Mouse (Mus musculus): ENCODE measurements around the gene Prtg.

The Prtg gene

DNA sequence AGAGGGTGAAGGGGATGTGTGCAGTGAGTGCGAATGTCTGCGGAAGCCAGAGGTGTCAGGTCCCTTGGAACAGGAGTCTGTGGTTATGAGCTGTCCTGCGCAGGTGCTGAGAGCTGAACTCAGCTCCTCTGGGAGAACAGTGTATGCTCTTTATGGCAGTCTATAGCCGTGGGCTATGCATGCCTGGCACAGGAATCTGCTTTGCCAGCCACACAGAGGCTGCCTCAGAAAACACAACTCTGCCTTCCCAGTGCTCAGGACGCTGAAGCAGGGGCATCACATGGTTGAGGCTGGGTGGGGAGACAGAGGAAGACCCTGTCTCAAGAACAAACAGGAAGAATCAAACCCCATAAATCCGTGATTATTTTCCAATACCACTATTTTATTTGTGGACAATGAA lies 60.8 kb downstream of the Prtg start:
- no peak for DNase-seq

DNA sequence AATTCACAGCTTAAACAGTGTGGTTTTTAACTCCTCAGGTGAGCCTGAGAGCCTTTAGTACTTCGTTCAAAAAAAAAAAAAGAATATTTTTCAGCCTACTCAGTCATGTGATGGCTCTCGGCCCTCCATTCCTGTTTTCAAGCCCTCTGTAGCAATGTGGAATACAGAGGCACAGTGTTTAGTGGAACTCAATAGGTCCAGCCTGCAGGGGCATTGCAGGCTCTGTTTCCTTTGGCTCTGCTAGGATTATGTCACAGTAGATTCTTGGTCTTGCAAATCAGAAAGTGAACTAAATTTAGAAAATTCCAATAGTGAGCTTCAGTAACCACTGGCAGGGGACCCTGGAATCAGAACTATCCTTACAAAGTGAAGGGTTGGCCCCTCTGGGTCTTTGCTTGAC lies 62.1 kb downstream of the Prtg start:
- no peak for DNase-seq

DNA sequence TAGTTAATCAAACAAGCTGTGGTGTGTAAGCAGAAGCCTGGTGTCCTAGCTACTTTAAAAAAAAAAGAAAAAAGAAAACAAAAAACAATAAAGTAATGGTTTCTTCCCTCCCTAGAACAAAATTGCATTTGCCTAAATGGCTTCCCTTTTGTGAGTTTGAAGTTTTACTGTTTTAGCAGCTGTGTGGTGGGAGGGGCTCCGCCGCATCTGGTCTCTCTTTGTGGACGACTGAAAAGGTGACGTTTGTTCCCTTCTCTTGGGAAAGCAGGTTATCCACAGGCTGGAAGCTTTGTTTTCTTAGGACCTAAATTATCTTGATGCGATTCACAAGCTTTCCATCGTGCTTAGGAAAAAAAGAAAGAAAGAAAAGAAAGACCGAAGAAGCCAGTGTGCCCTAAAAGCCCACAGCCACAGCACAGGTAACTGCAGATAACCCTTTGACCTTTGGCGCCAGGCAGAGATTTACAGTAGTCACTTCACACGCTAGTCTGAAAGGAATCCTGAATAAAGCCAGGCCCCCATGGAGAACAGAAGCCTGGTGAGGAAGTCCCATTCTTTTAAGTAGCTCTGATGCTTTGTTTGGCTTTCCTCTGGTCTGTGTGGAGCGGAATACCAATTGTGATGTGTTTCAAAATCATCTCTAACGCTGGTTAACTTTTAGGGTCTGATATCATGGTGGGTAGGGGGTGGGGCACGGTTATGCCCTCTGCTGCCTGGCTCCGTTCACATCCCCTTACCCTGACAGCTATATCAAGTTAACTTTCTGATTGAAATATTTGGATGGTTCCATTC lies 65.0 kb downstream of the Prtg start:
- no peak for DNase-seq

DNA sequence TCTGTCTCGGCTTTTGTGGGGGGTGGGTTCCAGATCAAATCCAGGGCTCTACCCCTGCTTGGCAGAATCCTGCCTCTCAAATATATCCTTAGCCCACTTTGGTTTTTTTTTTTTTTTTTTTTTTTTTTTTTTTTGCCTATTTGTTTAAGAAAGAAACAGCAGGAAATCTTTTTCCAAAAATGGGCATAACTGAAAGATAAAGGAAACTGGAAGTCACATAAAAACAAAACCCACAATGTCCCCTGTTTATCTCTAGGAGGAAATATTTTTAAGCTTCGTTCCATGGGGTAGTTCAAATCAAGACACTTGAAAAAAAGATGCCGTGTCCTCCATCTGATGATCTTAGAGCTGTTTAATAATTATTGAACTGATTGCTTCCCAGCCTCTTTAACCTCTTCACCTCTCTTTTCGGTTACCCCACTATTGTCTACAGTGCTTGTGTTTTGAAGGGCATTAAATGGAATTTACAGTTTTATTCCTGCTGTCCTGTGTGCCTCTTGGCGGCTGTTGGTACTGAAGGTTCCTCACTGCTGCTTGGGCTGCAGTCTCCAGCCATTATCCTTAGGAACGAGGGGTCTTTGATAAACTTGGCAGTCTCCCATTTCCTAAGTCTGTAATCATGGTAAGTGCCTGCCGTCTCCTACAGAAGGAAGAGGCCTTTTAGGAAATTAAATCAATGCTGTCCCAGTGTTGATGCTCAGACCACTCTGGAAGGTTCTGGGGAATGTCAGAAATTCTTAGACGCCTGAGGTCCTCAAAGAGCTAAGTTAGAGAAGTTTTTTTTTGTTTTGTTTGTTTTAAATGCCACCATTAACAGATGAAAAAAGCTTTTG lies 65.8 kb downstream of the Prtg start:
- no peak for DNase-seq

DNA sequence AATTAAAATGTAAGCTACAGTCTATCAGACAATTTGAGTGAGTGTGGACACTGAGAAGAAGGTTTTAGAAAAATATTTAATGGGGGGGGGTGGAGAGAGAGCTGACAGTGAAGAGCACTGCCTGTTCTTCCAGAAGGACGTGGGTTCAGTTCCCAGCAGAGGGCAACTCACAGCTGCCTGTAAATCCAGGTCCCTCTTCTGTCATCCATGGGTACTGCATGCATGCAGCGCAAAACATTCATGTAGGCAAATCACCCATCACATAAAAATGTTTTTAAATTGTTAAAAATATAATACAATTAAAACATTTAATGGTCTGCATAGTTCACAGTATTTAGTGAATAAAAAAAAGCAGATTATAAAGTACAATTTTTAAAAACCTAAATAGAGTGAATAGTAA lies 69.2 kb downstream of the Prtg start:
- no peak for DNase-seq

DNA sequence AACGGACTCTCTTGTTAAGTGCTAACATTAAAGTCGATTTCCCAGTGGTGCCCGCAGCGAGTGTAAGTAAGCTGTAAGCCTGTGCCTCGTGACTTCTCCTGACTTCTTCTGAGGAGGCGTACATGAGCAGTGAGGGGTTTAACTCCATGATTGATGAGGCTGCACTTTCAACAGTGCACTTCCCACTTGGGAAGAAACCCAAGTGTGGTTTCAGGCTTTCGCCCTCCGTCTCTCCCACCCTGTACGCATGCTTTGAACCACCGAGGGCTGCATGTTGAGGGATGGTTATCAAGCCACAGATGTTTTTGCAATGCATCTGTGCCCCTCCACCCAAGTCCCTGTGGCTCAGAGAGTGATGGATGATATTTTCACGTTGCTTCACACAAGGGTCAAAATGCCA lies 71.2 kb downstream of the Prtg start:
- DNase-seq: no peak

DNA sequence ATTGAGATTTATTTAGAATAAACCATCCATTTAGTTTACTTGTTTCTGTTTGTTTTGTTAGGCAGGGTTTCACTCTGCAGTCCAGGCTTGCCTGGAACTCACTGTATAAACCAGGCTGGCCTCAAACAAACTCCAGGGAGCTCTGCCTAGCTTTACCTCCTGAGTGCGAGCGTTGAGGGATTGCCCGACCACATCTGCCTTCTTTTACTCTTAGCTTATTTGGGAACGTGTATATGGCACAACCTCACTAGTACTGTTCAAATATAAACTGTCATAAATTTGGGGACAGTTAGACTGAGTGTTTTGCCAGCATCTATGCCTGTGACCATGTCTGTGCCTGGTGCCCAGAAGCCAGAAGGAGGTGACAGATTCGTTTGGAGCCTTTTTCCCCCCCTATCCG lies 72.0 kb downstream of the Prtg start:
- no peak for DNase-seq

DNA sequence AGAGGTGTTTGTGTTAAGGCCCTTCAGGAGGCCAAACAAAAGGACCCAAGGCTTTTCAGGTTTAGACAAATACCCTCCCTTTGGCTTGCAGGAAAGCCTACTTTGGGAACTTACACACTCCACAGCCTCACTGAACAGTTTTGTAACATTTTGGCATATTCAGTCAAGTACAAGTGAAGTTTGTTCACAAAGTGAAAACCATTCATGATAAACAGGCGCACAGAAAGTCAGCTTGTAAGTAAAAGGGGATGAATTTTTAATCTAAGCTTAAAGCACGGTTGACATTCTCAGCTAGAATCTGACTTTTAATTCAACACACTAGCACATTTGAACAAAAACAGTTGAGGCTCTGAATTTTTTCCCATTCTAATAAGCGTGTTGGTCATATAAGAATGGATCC lies 72.9 kb downstream of the Prtg start:
- DNase-seq: no peak

DNA sequence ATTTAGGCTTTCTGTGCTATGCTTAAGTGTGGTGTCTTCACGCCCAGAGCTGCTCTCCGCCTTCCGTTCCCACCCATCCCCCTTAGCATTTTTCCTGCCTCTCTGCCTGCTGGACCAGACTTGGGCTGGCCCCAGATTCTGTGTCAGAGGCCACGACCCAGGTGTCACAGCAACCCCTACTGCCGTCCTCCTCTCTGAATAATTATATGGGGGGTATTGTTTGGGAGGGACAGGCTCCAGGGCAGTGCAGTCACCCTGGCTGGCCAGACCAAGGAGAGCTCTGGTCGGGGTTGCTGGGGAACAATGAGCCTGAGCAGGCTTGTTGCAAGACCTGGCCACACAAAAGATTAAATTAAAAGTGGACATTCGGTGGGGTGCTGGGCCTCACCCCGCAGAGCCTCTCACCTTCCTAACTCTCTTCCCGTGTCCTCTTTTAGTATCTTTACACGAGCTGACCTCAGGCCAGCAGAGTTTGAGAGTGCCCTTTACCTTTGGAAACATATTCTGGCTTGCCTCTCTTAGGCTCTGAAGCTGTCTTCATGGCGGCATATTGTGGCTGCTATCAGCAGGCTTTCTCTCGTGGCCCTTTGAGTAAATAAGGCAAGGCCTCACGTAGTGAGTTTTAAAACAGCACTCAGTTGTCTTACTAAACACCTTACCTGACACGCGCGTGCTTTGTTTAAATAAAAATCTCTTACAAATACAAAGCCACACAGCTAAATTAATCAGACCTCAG lies 73.7 kb downstream of the Prtg start:
- no peak for DNase-seq

DNA sequence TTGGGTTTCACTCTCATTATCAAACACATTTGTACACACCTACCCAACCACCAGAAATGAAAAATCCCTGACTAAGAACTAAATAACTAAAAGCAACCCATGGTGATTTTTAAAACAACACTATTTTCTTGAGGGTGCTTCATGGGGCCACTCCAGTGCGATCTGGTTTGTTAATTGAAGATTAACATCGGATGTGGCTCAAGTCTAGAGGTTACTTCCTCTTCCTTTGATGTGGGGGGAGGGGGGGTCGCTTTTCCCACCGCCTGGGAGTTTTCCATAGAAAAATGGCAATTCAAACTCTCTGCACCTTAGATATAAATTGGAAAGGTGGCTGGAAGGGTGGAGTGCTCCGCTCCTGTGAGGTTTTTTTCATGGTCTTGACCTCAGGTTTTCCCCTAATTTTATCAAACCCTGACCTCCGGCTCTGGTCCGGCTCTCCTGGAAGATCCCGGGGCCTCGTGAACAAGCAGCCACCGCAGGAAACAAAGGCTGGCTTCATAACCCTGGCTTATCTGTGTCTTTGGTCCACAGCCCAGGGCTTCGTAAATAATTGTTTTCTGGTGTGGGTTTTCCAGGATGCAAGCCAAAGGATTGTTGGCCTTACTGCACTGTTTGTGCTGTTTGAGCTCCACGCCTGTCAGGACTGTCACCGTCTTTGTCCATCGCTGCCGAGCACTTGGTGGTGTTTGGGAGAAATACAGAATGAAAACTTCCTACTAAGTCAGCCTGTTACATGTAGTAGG lies 74.5 kb downstream of the Prtg start:
- no peak for DNase-seq

DNA sequence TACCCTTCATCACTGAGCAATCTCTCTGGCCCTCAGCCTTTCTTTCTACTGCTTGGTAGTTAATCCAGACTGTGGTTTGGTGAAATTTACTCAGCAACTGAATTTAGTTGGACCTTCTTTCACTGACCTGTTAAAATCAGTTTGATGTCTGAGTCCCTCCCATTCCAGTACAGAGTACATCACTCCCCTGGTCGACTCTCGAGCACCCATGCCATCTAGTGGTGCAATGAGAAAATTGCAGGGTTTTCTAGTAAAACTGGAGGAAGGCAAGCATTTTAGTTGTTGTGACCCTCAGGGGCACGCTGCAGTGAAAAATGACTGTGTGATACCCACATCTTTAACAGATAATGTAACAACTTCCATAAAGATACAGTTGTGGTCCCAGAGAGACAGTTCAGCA lies 77.3 kb downstream of the Prtg start:
- DNase-seq: no peak

DNA sequence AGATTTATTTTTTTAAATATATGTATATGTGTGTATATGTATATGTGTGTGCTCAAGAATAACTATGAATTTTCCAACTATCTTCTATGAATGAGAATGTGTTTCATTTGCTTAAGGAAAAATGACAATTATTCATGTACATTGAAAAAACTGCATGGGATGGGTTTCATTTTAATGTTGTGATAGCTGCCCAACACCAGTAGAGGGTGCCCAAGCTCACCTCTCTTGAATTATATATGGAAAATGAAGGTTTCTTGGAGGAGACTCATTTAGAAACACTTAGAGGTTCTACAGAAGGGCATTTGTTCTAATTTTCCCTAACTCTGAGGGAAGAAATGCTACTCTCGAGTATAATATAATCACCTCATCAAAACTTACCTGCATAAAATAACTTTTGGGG lies 83.1 kb downstream of the Prtg start:
- no peak for DNase-seq

DNA sequence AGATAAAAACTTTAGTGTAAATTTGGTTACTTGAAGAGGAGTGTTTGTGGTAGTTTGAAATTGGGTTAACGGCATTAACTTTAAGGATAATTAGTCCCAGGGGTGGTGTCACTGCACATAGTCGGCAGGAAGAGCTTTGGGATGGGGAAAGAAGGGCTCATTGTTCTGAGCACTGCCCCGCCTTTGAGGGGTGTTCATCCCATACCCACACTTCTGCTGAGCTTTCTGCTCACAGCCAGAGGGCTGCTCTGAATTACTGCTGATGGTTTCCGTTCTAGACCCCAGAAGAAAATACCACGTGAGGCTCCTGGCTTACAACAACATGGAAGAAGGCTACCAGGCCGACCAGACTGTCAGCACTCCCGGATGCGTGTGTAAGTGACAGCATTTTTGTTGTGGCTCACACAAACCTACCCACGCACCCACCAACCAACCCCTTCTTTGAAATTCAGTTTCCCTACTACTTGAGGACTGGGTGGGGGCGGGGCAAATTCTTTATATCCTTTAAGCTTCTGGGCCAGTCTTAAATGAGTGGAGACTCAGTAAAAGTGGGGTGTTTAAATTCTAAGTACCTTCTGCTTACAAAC lies 83.9 kb downstream of the Prtg start:
- no peak for DNase-seq

DNA sequence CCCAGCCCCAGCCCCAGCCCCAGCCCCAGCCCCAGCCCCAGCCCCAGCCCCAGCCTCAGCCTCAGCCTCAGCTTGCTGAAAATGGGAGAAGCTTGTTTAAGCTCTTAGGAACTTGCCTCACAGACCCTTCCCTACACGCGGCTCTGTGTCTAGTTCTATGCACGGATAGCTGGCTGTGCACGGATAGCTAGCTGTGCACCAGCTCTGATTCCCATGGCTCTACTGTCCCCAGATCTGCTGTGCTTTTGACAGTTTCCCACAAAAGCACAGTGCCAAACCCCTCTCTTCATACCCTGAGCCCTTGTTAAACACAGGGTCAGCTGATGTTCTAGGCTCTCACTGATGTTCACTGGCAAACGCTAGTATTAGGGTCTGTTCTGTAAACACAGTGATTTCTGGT lies 86.1 kb downstream of the Prtg start:
- no peak for DNase-seq

DNA sequence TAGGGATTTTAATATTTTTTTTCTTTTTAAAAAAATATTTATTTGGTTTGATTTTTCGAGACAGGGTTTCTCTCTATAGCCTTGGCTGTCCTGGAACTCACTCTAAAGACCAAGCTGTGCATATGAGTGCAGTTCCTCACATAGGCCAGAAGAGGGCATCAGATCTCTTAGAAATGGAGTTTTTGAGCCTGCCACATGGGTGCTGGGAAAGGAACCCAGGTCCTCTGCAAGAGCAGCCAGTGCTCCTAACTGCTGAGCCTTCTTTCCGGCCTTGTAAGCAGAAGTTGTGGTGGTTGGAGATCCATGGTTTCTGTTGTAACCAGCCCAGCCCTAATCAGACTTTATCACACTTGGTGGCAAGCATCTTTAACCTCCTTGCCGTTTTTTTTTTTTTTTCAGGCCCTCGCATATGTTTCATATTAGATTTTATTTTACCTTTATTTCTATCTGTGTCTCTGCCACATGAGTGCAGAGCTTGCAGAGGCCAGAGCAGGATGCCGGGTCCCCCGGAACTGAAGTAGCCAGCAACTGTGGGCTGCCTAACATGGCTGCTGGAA lies 88.2 kb downstream of the Prtg start:
- no peak for DNase-seq

DNA sequence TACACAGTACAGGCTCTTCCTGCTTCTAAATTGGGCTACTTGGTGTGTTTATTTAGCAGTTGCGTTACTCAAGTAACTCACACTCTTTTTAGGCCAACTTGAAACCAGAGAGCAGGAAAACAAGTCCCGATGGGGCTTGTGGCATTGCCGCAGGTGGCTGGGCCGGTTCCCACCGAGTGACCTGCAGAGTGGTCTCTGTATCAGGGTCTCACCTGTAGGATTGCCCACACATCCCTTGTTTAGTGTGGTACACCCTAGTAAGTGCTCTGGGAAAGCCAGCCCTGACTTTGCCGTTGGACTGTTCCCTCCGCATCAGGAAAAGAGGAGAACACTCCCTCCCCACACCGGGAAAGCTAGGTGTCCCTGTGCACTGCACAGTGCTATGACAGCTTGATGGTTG lies 95.4 kb downstream of the Prtg start:
- DNase-seq: no peak

DNA sequence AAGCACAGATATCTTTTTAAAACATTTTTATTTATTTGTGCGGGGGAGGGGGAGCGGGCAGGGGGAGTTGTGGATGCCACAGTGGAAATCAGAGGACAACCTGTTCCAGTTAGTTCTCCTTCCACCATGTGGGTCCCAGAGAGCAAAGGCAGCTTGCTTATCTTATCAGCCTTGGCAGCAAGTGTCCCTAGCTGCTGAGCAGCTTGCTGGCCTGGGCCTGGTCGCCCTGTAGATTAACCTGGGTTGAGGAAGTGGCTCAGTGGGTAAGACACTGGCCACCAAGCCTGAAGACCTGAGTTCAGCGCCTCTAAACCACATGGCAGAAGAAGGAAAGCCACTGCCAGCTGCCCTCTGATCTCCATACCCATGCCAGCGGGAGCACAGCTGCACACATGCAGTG lies 95.9 kb downstream of the Prtg start:
- DNase-seq: no peak

DNA sequence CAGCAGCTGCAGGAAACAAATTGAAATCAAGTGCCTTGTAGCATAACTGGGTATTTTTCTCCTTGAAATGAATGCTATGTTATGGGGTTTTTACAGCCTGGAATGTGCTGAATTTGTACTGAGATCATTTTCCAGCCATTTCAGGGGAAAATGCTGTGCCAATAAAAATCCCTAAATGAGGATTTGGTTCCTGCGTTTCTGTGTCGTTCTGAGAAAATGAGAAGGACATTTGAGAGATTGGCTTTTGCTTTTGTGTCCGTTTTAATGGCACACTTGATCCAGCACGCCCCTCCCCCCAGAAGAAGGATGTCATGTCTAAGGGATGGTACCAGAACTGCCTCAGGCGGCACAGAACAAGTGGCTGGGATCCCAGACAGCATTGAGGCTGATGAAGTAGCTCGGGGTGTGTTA lies 100.0 kb downstream of the Prtg start:
- DNase-seq: no peak

DNA sequence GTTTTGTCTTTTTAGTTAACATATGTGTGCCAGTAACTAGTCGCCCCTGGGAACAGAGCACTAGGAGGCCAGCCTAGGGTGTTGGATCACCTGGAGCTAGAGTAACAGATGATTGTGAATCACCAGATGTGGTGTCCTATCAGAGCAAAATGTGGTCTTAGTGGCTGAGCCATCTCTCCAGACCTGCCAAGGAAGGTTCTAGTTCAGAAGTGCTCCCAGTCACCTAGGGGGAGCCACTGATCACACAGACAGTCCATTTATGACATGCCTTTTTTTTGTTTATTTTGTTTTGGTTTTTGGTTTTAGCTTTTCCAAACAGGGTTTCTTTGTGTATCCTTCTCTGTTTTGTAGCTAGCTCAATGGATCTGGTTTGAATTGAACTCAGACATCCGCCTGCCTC lies 104.7 kb downstream of the Prtg start:
- no peak for DNase-seq

DNA sequence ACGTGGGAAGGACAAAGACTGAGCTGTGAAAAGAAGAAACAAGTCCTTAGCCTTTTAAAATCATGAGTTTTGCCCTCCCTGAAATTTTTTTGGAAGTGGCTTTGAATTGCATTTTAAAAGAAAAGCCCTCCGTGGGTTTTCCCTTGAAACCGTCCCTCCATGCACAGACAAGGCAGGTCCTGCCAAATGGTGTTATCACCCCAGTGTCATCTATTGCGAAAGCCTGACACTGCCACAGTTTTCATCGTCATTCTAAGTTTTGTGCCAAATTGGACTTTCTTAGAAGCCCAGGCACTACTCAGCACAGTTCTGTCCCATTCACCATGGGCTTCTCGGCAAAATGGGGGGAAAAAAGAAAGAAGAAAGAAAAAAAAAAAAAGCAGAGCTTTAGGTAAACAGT lies 106.9 kb downstream of the Prtg start:
- DNase-seq: no peak

DNA sequence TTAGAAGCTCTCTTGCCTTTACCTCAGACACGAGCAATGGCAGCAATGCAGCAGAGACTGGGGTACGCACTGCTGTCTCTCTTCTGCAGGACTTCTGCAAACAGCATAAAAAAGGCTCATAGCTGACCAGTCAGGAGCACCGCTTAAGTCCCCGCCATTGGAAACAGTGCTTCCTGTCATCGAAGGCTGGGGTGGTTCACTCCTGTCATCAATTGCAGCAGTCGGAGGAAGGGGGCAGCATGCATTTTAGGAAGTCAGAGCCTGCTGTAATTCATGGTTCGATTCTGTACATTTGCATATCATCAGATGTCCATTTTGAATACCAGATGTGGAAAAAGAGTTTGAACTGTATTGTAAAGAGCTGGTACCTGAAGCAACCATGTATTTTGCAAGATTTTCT lies 109.1 kb downstream of the Prtg start:
- DNase-seq: no peak

DNA sequence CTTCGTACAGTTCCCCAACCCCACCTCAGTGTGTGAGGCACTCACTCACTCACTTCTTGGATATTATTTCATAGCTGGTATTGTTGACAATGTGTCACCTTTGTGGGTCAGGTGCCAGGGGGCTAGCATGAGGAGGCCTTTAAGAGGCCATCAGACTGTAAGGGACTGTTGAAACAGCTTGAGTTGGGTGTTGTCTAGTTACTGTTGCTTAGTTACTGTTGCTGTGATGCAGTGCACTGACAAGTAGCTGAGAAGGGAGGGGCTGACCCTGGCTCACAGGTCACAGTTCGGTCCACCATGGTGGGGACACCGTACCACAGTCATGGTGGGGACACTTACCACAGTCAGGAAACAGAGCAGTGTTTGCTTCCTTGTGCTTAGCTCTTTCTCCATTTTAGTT lies 116.4 kb downstream of the Prtg start:
- no peak for DNase-seq

All from right cerebral cortex, postnatal 14 days (tissue).